Mouse (Mus musculus): ENCODE data around the gene Celf2. TPM values are rescaled to one million over a fixed set of nuclear protein-coding genes. Genes with fewer than 3 reads are reported as not detected.

Celf2 gene
- polyA plus RNA-seq, 1 experiment from 2014 or later: 63.2 TPM

DNA sequence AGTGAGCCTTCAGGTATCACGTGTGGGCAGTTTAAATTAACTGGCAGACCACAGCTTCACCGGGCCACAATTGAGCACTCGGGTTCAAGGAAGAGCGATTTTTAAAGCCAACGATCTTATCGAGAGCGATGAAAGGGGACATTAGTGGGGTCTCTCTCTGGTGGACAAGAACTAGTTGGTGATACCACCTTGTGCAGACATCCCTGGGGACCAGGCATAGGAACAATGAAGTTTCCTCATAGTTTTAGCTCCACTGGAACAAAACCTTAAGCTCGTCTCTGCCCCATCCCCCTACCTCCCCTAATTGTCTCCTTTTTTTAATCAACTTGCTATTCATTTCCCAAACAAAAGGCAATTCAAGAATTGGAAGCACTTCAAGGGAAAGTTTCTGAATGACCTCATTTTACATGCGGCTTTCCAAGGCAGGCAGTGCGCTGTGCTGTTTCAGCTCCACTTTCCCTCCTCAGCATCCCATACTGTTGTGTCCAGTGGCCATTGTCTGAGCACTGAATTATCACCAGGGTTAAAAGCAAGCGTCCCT, 634.2 kb downstream of the Celf2 start:
- no peak overlapping the region for H3K4me3 ChIP-seq
- no peak for ATAC-seq (replicated peaks; ENCODE audit: insufficient number of reproducible peaks, insufficient read depth, low FRiP score, low read depth)
- 32% methylated on average over 11 of the region's 11 CpGs for WGBS
- no peaks in the 10 kb centered on the region for H3K36me3 ChIP-seq
- H3K4me2 ChIP-seq: no peak overlapping the region
- H3K9ac ChIP-seq: no peak overlapping the region
- no peak overlapping the region for H3K27ac ChIP-seq
- H3K9me3 ChIP-seq (replicated peaks): no peaks in the 10 kb centered on the region
- peaks cover 22% of the 10 kb centered on the region for H3K4me1 ChIP-seq (replicated peaks)
- H3K27me3 ChIP-seq: no peaks in the 10 kb centered on the region

DNA sequence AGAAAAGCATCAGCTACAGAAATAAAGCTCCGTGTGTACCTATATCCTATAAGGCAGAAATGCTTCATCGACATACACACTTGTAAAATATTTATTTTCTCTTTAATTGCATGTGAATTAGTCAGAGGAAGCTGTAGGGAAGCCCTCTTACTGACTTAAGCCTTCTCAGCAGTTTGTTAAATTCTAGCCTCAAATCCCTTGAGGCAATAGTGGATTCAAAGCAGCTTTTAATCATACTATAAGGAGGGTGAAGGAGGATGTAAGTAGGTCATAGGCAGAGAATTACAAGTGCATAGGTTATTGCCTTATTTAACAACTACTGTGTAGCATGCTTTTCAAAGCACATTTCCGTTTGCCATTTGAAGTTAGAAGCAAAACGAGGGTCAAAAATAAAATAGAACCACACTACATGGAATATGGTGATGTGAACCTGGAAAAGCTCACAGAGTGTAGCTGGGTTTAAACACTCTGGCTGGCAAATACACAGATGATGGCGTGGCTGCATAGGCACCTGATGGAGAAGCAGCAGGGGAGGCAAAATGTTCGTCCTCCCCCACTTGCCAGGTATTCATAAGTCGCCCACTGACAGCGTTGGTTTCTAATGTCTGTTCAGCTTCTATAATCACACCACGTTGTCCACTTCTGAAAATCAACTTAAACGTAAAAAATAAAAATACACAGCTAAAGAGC, 635.0 kb downstream of the Celf2 start:
- H3K27me3 ChIP-seq: no peaks in the 10 kb centered on the region
- H3K9ac ChIP-seq: no peak overlapping the region
- 68% methylated on average over 10 of the region's 10 CpGs for WGBS
- no peak for ATAC-seq (replicated peaks; ENCODE audit: insufficient number of reproducible peaks, insufficient read depth, low FRiP score, low read depth)
- H3K4me3 ChIP-seq: no peak overlapping the region
- no peaks in the 10 kb centered on the region for H3K9me3 ChIP-seq (replicated peaks)
- no peak overlapping the region for H3K4me2 ChIP-seq
- no peak overlapping the region for H3K27ac ChIP-seq
- peaks cover 24% of the 10 kb centered on the region for H3K4me1 ChIP-seq (replicated peaks)
- no peaks in the 10 kb centered on the region for H3K36me3 ChIP-seq

DNA sequence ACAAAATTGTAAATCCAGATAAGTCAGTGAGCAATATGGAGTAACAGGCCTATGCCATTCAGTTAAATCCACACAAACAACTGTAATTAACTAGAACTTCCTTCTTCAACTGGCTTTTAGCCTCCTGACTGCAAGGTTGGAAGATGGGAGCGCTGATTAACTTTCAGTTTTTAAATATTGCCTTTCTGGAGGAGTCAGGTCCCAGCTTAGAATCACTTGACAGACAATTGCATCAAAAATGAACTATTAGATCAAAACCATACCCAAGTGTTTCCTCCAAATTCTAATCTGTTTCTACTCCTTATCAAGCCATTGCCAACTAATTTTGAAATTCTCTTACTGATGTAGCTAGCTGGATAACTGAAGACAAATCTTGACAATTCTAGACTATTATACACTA, 635.7 kb downstream of the Celf2 start:
- no peak for ATAC-seq (replicated peaks; ENCODE audit: insufficient number of reproducible peaks, insufficient read depth, low FRiP score, low read depth)
- no peak overlapping the region for H3K9ac ChIP-seq
- H3K4me3 ChIP-seq: no peak overlapping the region
- no peak overlapping the region for H3K4me2 ChIP-seq
- peaks cover 24% of the 10 kb centered on the region for H3K4me1 ChIP-seq (replicated peaks)
- no peaks in the 10 kb centered on the region for H3K27me3 ChIP-seq
- no peak overlapping the region for H3K27ac ChIP-seq
- H3K36me3 ChIP-seq: no peaks in the 10 kb centered on the region
- H3K9me3 ChIP-seq (replicated peaks): no peaks in the 10 kb centered on the region
- 96% methylated on average over 1 of the region's 1 CpGs for WGBS

DNA sequence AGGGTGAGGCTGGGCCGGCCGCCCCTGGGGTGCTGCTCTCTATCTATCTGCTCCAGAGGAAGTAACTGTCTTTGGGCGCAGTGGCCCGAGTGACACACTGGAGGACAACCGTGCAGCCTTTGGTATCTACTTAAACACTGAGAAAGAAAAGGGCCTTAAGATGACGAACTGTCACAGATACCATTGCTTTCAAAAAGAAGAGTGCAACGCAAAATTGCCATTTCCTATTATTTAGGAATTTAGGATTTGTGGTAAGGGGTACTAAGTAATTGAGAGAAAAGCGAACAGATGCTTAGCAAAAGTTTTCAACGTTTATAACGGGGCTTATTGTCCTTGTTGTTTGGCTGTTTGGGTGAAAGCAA, 636.5 kb downstream of the Celf2 start:
- H3K27me3 ChIP-seq: no peaks in the 10 kb centered on the region
- peak overlapping the region; percentile 90 for H3K27ac ChIP-seq
- H3K9me3 ChIP-seq (replicated peaks): no peaks in the 10 kb centered on the region
- peaks cover 24% of the 10 kb centered on the region for H3K4me1 ChIP-seq (replicated peaks)
- peak; percentile 47; the same call in 1 of the 2 replicates for ATAC-seq (replicated peaks; ENCODE audit: insufficient number of reproducible peaks, insufficient read depth, low FRiP score, low read depth)
- H3K4me2 ChIP-seq: peak overlapping the region; percentile 81
- 17% methylated on average over 10 of the region's 10 CpGs for WGBS
- H3K36me3 ChIP-seq: no peaks in the 10 kb centered on the region
- H3K4me3 ChIP-seq: peak overlapping the region; percentile 93
- H3K9ac ChIP-seq: peak overlapping the region; percentile 92

DNA sequence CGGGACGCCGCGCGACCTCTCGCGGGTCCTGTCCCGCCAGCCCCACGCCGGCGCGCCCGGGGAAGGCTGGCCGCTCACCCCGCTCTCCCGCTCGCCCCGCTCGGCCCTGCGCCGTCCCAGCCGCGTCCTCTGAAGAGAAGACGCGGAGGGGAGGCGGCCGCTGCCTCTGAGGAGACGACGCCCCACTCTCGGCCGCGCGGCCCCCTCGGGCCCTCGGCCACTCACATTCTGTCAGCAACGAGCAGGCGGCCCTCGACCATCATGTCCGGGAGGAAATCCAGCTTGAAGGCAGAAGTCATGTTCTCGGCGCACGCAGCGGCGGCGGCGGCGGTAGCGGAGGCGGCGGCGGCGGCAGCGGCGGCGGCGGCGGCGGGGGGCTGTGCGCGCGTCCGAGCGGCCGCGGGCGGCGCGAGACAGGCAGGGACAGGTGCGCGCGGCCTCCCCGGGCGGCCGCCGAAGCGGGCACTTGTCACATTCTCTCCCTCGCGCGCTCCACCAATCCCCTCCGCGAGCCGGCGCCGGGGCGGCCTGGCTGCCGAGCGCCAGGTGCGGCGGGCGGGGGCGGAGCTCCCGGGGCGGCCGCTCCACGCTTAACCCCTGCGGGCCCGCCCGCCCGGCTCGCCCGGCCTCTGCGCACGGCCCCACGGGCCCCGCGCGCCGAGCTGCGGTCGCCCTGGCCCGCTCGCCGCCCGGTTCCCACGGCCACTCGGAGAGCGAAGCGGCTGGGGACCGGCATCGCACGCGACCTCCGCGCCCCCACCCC, 637.1 kb downstream of the Celf2 start:
- Histone ChIP-seq H3K27ac (peak overlapping the region; percentile 90), H3K36me3 (no peaks in the 10 kb centered on the region), H3K4me3 (peak overlapping the region; percentile 93), H3K9me3 (replicated peaks) (no peaks in the 10 kb centered on the region), H3K27me3 (no peaks in the 10 kb centered on the region), H3K4me2 (peak overlapping the region; percentile 81), H3K4me1 (replicated peaks) (peaks cover 24% of the 10 kb centered on the region), H3K9ac (peak overlapping the region; percentile 92)
- WGBS: 0% methylated on average over 57 of the region's 124 CpGs
- peak; percentile 86 for ATAC-seq (replicated peaks; ENCODE audit: insufficient number of reproducible peaks, insufficient read depth, low FRiP score, low read depth)

DNA sequence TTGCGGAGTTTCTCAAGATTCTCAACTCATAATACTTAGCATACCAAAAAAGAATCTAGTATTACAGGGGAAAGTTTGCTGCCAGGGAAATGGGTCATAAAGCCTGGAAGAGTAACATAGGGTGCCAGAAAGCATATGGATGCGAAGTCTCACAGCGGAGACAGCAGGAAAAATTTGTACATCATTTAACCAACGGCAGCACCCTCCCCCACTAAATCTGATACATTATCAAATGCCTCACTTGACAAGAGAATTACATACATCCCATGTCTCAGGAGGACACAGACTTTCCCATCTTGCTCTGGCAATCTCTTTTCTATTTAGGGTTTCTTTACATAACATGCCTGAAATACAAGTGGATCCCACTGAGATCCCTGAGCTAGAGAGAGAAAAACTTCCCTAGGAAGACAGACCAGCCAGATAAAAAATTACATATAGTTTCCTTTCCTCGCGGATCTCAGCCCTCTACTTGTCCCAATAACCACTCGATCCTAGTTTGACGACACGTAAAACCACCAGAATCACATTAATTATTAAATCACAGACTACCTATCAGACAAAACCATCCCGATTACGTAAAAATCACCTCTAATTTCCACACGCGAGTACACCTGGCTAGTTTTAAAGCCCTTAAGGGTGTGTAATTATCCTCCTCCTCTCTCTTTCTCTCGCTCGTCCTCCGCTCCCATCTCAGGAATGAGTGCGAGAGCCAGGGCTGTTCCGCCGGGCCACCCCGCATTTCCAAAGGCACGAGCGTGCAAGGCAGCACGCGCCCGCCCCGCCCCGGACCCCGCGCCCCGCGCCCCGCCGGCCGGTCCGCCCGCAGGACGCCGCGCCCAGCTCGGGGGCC, 637.9 kb downstream of the Celf2 start:
- WGBS: 5% methylated on average over 35 of the region's 40 CpGs
- H3K4me1 ChIP-seq (replicated peaks): peaks cover 26% of the 10 kb centered on the region
- peak overlapping the region; percentile 90 for H3K27ac ChIP-seq
- ATAC-seq (replicated peaks; ENCODE audit: insufficient number of reproducible peaks, insufficient read depth, low FRiP score, low read depth): no peak
- peak overlapping the region; percentile 92 for H3K9ac ChIP-seq
- no peaks in the 10 kb centered on the region for H3K9me3 ChIP-seq (replicated peaks)
- H3K4me2 ChIP-seq: peak overlapping the region; percentile 81
- peak overlapping the region; percentile 93 for H3K4me3 ChIP-seq
- H3K36me3 ChIP-seq: no peaks in the 10 kb centered on the region
- no peaks in the 10 kb centered on the region for H3K27me3 ChIP-seq

DNA sequence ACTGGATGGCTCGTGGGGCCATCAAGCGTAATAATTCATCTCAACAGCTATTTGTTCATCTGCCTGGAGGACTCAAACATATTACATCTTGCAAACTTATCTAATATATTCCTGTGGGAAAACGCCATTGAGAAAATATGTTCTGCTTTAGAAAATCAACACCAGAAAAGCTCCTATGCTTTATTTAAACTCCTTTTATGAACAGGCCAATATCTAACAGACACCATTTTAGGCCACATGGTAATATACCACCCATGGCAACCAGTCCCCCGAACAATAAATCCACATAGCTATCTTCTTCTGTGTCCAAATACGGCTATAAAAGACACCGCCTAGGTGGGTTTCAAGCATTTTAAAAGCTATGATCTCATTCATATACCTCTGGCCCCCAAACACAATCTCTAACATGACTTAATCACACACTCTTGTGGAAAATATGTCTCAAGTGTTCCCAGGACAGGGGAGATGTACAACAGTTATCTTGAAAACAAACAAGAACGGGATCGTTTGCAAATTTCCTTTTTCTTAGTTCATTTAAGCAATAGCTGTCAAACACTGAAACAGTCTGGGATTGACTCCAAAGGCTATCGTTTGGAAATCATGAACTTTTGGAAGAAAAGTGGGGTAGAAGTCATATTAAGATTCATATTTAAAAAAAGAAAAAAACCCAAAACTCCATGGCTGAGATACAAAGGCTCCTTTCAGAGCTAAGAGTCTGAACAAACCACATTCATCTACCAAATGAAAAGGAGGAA, 639.2 kb downstream of the Celf2 start:
- Histone ChIP-seq H3K4me1 (replicated peaks) (peaks cover 22% of the 10 kb centered on the region), H3K36me3 (no peaks in the 10 kb centered on the region), H3K4me2 (0 out of 2 replicates have a peak overlapping the region, but pooled peaks have one; percentile 2), H3K9ac (no peak overlapping the region), H3K4me3 (no peak overlapping the region), H3K27me3 (no peaks in the 10 kb centered on the region), H3K9me3 (replicated peaks) (no peaks in the 10 kb centered on the region), H3K27ac (no peak overlapping the region)
- WGBS: 59% methylated on average over 9 of the region's 9 CpGs
- ATAC-seq (replicated peaks; ENCODE audit: insufficient number of reproducible peaks, insufficient read depth, low FRiP score, low read depth): no peak

DNA sequence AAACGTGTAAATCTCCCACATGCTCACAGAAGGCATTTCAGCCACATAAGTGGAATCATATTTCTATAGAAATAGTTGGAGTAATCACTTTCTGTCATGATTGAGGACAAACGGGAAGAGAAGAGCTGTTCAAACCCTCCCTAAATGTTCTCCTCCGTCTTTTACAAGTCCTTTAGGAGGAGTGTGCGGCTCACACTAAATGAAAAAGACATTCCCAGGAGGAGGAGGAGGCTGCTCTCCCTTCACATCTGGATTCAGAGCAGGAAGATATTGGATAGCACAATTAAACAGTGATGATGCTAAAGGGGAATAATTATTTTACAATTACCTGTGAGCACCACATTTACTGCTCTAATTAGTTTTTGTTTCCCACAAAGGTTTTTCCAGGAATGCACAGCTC, 642.1 kb downstream of the Celf2 start:
- Histone ChIP-seq H3K4me2 (no peak overlapping the region), H3K36me3 (no peaks in the 10 kb centered on the region), H3K27me3 (no peaks in the 10 kb centered on the region), H3K9me3 (replicated peaks) (no peaks in the 10 kb centered on the region), H3K27ac (no peak overlapping the region), H3K4me3 (no peak overlapping the region), H3K9ac (no peak overlapping the region), H3K4me1 (replicated peaks) (peaks cover 14% of the 10 kb centered on the region; the same call in 1 of the 2 replicates)
- no peak for ATAC-seq (replicated peaks; ENCODE audit: insufficient number of reproducible peaks, insufficient read depth, low FRiP score, low read depth)
- 53% methylated on average over 4 of the region's 4 CpGs for WGBS

DNA sequence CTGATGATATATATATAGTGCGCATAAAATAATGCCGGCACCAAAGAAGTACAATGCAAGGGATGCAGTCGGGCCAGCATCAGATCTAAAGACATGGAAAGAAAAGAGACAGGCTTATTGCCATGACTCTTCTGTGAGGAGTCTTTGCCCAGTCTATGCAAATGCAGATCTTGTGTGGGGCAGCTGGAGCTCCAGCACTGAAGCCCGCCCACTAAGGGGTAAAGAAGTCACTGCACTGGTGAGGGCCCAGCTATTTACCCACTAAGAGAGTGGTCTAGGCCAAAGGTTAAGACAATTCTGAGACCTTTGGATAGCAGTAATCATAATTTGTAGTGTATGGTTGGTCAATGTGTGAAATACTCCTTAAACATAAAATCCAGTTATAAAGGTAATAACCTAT, 643.6 kb downstream of the Celf2 start:
- no peaks in the 10 kb centered on the region for H3K9me3 ChIP-seq (replicated peaks)
- WGBS: 92% methylated on average over 4 of the region's 4 CpGs
- no peak overlapping the region for H3K9ac ChIP-seq
- no peak overlapping the region for H3K4me2 ChIP-seq
- no peak for ATAC-seq (replicated peaks; ENCODE audit: insufficient number of reproducible peaks, insufficient read depth, low FRiP score, low read depth)
- no peaks in the 10 kb centered on the region for H3K36me3 ChIP-seq
- no peak overlapping the region for H3K4me3 ChIP-seq
- no peak overlapping the region for H3K27ac ChIP-seq
- no peaks in the 10 kb centered on the region for H3K27me3 ChIP-seq
- peaks cover 8% of the 10 kb centered on the region; the same call in 1 of the 2 replicates for H3K4me1 ChIP-seq (replicated peaks)

DNA sequence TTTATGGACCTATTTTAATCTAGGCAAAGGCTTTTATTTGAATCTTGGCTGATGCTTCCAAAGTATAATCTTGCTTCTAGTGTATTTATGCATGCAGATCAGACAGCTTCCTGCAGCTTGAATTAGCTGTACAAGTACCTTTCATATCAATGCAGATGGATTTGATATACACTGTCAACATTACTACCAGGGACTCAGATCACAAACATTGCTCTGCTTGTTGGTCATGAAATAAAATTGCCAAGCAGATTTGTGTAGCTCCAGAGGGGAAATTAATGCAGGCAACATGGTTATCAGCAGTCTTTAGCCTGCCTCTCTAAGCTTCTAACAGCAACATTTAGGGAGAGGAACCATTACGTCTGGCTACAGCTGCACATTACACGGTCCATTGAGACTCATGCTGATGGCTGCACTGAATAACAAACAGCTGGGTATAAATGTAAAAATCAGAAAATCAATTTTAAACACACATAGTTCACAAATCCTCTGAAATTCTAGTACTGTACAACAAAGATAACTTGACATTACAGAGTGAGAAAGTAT, 659.2 kb downstream of the Celf2 start:
- Histone ChIP-seq H3K36me3 (no peaks in the 10 kb centered on the region), H3K4me1 (replicated peaks) (peaks cover 4% of the 10 kb centered on the region), H3K27ac (no peak overlapping the region), H3K9ac (no peak overlapping the region), H3K27me3 (no peaks in the 10 kb centered on the region), H3K4me3 (no peak overlapping the region), H3K9me3 (replicated peaks) (no peaks in the 10 kb centered on the region), H3K4me2 (no peak overlapping the region)
- ATAC-seq (replicated peaks; ENCODE audit: insufficient number of reproducible peaks, insufficient read depth, low FRiP score, low read depth): no peak
- WGBS: 63% methylated on average over 2 of the region's 2 CpGs
